Mouse (Mus musculus) intestine, postnatal 0 days (tissue): ENCODE measurements around the gene Zfp69. TPM values are rescaled to one million over a fixed set of nuclear protein-coding genes. Genes with fewer than 3 reads are reported as not detected.

Source experiments
- ATAC-seq: fragments of 200-750 bp; cut with Nextera tagmentation; 2 replicates; pipeline ENCODE4 v1.8.0; 2017; ENCODE audit warnings: mild to moderate bottlenecking, moderate TSS enrichment, moderate library complexity
- H3K27ac ChIP-seq: fragments of 300-500 bp; sonication (generic); 2 replicates; pipeline ENCODE4 v1.5.1; 2014; ENCODE audit warnings: mild to moderate bottlenecking, low read depth, low read length, moderate library complexity
- H3K27me3 ChIP-seq: fragments of 300-500 bp; sonication (generic); replicated peaks from 2 replicates; pipeline ENCODE4 v1.6.1; 2014; ENCODE audit warnings: low read length, mixed read lengths; ENCODE audit not compliant: control insufficient read depth, insufficient read depth
- H3K36me3 ChIP-seq: fragments of 300-500 bp; sonication (generic); 2 replicates; pipeline ENCODE4 v1.6.1; 2014; ENCODE audit warnings: mild to moderate bottlenecking, moderate library complexity; ENCODE audit not compliant: control insufficient read depth, insufficient read depth
- H3K4me1 ChIP-seq: fragments of 300-500 bp; sonication (generic); replicated peaks from 2 replicates; pipeline ENCODE4 v1.6.1; 2014; ENCODE audit warnings: antibody characterized with exemption, low read length, mixed read lengths; ENCODE audit not compliant: control insufficient read depth, insufficient read depth
- H3K4me2 ChIP-seq: fragments of 300-500 bp; sonication (generic); replicated peaks from 2 replicates; pipeline ENCODE4 v1.6.1; 2014; ENCODE audit warnings: low read depth, mild to moderate bottlenecking, moderate library complexity
- H3K4me3 ChIP-seq: fragments of 300-500 bp; sonication (generic); 2 replicates; pipeline ENCODE4 v1.5.1; 2014; ENCODE audit warnings: low read depth, low read length
- H3K9ac ChIP-seq: fragments of 300-500 bp; sonication (generic); 2 replicates; pipeline ENCODE4 v1.6.1; 2014; ENCODE audit warnings: mild to moderate bottlenecking, low read depth, low read length
- H3K9me3 ChIP-seq: fragments of 300-500 bp; sonication (generic); 2 replicates; pipeline ENCODE4 v1.6.1; 2016; ENCODE audit warnings: mixed run types; ENCODE audit not compliant: control insufficient read depth
- CTCF ChIP-seq: sonication (generic); IDR thresholded peaks from 2 replicates; pipeline ENCODE4 v1.5.1; 2016; ENCODE audit warnings: low read depth, mild to moderate bottlenecking, control low read depth, antibody characterized with exemption, moderate library complexity
- WGBS: fragments of 180-500 bp; shearing (Covaris S2); extraction: QIAGEN DNeasy Blood & Tissue Kit; methylation state at CpG from one replicate; pipeline ENCODE4 v1.1.7; 2014; 5-methylcytosine and 5-hydroxymethylcytosine counted together
- polyA plus RNA-seq: library from polyadenylated mRNA; unstranded; fragments of >200 nt; fragmentation: Nextera tagmentation; extraction: Ambion mirVana; gene quantifications from 2 replicates; pipeline ENCODE4 v1.2.1, GENCODE M21; 2015

Gene Zfp69
- polyA plus RNA-seq, 1 experiment from 2014 or later = 2.2 TPM

DNA sequence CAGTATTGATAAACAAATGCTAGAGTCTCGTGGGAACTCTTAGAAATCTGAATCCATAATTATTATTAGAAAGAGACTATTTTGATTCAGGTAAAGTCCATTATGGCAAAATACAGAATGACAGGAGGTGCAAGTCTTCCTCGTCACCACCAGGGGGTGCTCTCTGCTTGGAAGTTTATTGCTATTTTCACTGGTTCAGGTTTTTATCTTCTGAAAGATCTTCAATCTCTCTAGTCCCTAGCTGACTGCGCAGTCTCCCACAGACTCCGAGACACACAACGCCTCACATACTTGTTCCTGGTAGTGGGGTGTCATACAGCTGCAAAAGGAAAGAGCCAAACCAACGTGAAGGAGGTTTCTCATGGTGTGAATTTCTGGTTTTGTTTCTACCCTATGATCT, 34.9 kb upstream of the Zfp69 start:
- peaks cover 21% of the 10 kb centered on the region for H3K36me3 ChIP-seq
- no peak overlapping the region for H3K4me2 ChIP-seq
- H3K27ac ChIP-seq = no peak overlapping the region
- no peaks in the 10 kb centered on the region for H3K9me3 ChIP-seq
- H3K27me3 ChIP-seq = no peaks in the 10 kb centered on the region
- 7% methylated on average over 6 of the region's 6 CpGs for WGBS
- TF ChIP-seq CTCF = peak; percentile 91
- H3K4me1 ChIP-seq = no peaks in the 10 kb centered on the region
- no peak overlapping the region for H3K9ac ChIP-seq
- no peak overlapping the region for H3K4me3 ChIP-seq
- no peak for ATAC-seq

DNA sequence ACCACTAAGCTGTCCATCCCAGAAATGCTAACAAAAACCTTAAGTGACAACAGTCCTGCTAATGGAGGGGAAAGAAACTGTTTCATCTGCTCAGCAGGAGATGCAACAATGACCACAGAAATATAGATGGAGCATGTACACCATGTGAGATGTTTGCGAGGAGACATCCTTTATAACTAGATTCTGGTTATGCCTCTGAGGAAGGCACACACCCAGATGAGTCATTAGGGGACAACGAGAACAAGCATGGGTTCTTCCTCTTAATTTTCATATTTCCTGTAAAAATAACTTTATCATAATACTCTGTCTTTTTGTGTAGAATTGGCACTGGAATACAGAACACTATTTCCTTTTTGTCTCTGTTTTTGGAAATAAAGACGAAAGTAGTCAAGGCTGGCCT, 26.7 kb upstream of the Zfp69 start:
- Histone ChIP-seq H3K36me3 (peaks cover 37% of the 10 kb centered on the region), H3K4me1 (no peaks in the 10 kb centered on the region), H3K4me3 (no peak overlapping the region), H3K27me3 (no peaks in the 10 kb centered on the region), H3K9ac (no peak overlapping the region), H3K9me3 (no peaks in the 10 kb centered on the region), H3K27ac (no peak overlapping the region), H3K4me2 (no peak overlapping the region)
- 87% methylated on average over 3 of the region's 3 CpGs for WGBS
- no peak for ATAC-seq
- no peak for TF ChIP-seq CTCF

- TF ChIP-seq CTCF = no peak
- 89% methylated on average over 4 of the region's 4 CpGs for WGBS
- Histone ChIP-seq H3K36me3 (peaks cover 38% of the 10 kb centered on the region), H3K9ac (no peak overlapping the region), H3K4me1 (no peaks in the 10 kb centered on the region), H3K4me3 (no peak overlapping the region), H3K4me2 (no peak overlapping the region), H3K9me3 (no peaks in the 10 kb centered on the region), H3K27ac (no peak overlapping the region), H3K27me3 (no peaks in the 10 kb centered on the region)
- no peak for ATAC-seq
Measured at GRCm38 (mm10) chr4:120975428-120975734, 23.9 kb upstream of the Zfp69 start.

GRCm38 (mm10) chr4:120974711-120975427, 23.4 kb upstream of the Zfp69 start:
- H3K9ac ChIP-seq = no peak overlapping the region
- ATAC-seq = peak; percentile 13; the same call in 1 of the 2 replicates
- no peaks in the 10 kb centered on the region for H3K4me1 ChIP-seq
- no peak for TF ChIP-seq CTCF
- WGBS = 81% methylated on average over 11 of the region's 11 CpGs
- H3K27me3 ChIP-seq = no peaks in the 10 kb centered on the region
- H3K9me3 ChIP-seq = no peaks in the 10 kb centered on the region
- no peak overlapping the region for H3K4me2 ChIP-seq
- peak overlapping the region; percentile 46 for H3K27ac ChIP-seq
- peaks cover 36% of the 10 kb centered on the region for H3K36me3 ChIP-seq
- no peak overlapping the region for H3K4me3 ChIP-seq

DNA sequence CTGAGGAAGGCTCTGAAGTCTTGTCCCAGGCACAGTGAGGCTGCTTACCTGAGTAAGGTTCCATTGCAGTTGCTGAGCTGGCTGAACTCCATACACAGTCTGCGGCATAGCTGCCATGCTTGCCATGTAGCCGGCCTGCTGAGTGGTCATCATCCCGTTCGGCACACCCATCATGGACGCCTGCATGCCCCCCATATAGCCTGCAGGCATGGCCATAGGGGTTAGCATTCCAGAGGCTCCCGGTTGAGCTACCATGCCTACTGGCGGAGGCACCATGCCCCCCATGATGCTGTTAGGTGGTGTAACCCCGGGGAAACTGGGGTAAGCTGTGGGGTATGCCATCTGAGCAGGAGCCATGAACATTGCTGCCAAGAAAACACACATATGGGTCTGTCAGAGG, 20.3 kb upstream of the Zfp69 start:
- no peak for TF ChIP-seq CTCF
- no peak overlapping the region for H3K4me2 ChIP-seq
- H3K36me3 ChIP-seq = peaks cover 60% of the 10 kb centered on the region
- H3K9me3 ChIP-seq = no peaks in the 10 kb centered on the region
- H3K27me3 ChIP-seq = no peaks in the 10 kb centered on the region
- H3K27ac ChIP-seq = no peak overlapping the region
- no peak for ATAC-seq
- H3K4me1 ChIP-seq = no peaks in the 10 kb centered on the region
- no peak overlapping the region for H3K4me3 ChIP-seq
- no peak overlapping the region for H3K9ac ChIP-seq
- WGBS = 91% methylated on average over 8 of the region's 8 CpGs

GRCm38 (mm10) chr4:120969382-120970146, 18.1 kb upstream of the Zfp69 start:
- Histone ChIP-seq H3K9ac (no peak overlapping the region), H3K27ac (no peak overlapping the region), H3K4me1 (no peaks in the 10 kb centered on the region), H3K27me3 (no peaks in the 10 kb centered on the region), H3K9me3 (no peaks in the 10 kb centered on the region), H3K36me3 (peaks cover 51% of the 10 kb centered on the region), H3K4me3 (no peak overlapping the region), H3K4me2 (no peak overlapping the region)
- ATAC-seq = peak; percentile 47; the same call in 1 of the 2 replicates
- 83% methylated on average over 5 of the region's 5 CpGs for WGBS
- peak; percentile 76 for TF ChIP-seq CTCF
